Mouse (Mus musculus): ENCODE data around the gene Xrcc5. TPM values are rescaled to one million over a fixed set of nuclear protein-coding genes. Genes with fewer than 3 reads are reported as not detected.
A peak's percentile ranks its signal among the peaks of the same experiment; 100 is the strongest.

Xrcc5 gene
- total RNA-seq, 2 experiments from 2014 or later, result 12.3 to 13.1 TPM

GRCm38 (mm10) chr1:72436967-72437366 lies 129.7 kb downstream of the Xrcc5 start:
- no peak for DNase-seq (ENCODE audit: low spot score in 2 of 2)

- peak; percentile 42 to 54 for DNase-seq (ENCODE audit: low spot score in 2 of 2)
Observed at GRCm38 (mm10) chr1:72439146-72439545, 131.9 kb downstream of the Xrcc5 start.

- DNase-seq (ENCODE audit: low spot score in 2 of 2), result no peak
Observed at GRCm38 (mm10) chr1:72442747-72443146, 135.5 kb downstream of the Xrcc5 start.

Other genes with a start within 250 kb of the Xrcc5 start
- gene Mreg, start 95.1 kb upstream of the Xrcc5 start, total RNA-seq (2021), result 1 to 10 TPM; 3.1 to 4.5 TPM
- gene Pecr, start 23.1 kb upstream of the Xrcc5 start, total RNA-seq (2021), result 1 to 10 TPM; 5.9 to 6.1 TPM
- 10 to 100 TPM; 25.5 to 26.1 TPM for gene Tmem169, start 23.1 kb upstream of the Xrcc5 start, total RNA-seq (2021)
- 10 to 100 TPM; 28.2 to 29.7 TPM for gene March4, start 229.5 kb downstream of the Xrcc5 start, total RNA-seq (2021)